Mouse (Mus musculus): ENCODE data around the gene Plpp3. TPM values are rescaled to one million over a fixed set of nuclear protein-coding genes. Genes with fewer than 3 reads are reported as not detected.

Gene Plpp3
- total RNA-seq, 2 experiments from 2014 or later = 78.5 to 81.2 TPM

DNA sequence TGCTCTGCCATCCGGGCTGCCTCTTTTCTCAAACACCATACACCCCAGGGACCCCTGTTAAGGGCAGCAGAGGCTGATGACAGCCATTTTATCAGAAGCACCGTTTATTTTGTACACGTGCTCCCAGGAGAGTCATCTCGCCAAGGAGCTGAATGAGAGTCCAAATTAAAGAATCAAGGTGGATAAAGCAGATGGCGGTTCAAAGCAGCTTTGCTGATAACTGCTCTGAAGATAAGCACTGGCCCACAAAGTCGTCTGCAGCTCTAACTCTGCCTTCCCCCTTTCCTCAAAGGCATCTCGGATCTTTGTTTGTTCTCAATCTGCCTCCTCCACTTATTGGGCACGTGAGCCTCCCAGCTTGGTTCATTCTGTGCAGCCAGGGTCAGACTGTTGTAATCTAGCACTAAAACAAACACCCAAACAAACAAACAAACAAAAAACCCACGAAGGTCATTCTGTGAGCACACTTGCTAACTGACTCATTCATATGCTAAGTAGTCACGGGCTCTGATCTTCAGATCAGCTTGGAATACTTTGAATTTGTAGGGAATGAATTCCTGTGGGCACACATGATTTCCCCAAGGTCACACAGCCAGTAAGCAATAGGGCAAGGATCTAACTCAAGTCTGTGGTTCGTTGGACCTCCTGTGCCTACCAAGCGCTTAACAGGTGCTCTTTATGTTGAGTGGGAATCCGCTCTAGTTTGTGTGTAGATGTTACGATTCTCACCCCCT, 119.1 kb downstream of the Plpp3 start:
- intact Hi-C loops (cut with DNase I) = no loop called here
- DNase-seq = no peak

DNA sequence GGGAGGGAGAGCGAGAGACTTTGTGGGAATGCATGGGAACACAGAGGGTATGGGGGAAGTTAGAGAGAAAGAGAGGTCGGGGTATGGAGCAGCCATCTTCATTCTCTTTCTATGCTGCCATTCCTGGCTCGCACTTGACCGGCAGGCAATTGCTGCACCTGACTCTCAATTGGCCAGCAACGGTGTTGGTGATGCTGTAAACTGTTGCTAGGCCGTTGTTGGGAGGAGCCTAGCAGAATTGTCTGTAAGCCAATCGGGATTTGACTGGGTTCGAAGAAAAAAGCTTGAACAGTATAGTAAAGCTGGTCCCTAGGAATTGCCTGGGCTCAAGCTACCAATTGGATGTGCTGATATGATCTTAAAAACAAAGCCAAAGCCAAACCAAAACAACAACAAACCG, 121.0 kb downstream of the Plpp3 start:
- intact Hi-C loops (cut with DNase I) = no loop called here
- DNase-seq = no peak

DNA sequence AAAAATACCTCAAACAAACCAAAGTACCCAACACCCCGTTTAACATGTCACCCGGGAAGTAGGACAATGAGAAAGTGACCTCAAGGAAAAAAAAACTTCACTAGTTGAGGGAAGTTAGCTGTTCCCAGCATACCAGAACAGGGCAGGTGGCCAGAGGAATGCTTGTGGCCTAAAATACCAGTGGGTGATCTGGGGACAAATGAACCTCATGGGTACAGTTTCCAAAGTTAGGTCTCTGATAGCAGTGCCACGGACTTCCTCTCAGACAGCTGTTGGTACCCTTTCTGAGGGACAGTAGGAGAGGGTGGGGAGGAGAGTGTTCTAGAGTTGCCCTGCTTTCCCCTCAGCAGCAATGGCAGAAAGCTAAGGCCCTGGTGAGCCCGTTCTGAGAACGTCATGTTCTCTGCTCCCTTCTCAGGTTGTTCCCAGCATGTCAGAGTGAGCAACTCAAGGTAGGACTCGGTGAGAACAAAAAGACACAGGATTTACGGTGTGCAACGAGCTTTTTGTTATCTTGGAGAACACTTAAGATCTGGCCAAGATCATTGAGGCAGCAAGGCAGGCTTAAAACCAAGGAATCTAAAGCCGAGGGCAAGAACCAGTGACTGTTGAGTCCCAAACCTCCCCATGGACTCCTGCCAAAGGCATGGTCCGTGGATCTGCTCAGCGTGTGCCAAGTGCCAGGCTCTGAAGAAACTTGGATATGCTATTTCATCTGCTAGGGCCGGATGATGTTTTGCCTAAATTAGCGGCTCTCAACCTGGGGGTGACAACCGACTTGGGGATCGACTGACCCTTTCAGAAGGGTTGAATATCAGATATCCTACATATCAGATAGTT, 121.6 kb downstream of the Plpp3 start:
- intact Hi-C loops (cut with DNase I) = no loop called here
- DNase-seq = peak; percentile 65 to 83

DNA sequence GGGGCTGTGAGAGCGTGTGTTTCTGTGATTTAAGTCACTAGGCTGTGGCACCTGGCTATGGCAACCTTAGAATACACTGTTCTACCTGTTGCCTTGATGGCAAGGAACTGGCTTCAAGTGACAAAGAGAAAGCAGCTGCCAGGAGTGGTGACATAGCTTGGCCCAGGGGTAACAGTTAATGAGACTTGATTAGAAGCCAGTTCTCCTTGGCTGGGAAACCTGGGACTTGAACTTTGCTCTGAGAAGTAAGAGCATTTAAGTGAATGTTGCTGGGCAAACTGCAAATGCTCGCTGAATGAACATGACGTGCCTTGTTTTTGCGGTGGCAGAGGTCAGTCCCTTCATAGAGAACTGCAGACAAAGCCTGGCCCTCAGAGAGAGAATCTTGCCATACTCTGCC, 122.7 kb downstream of the Plpp3 start:
- DNase-seq = peak in 1 of 2 experiments; percentile 43
- intact Hi-C loops (cut with DNase I) = loop anchor here (5.0 kb wide), 1 partner anchor 82 kb away; no protein-coding TSS in a partner anchor

DNA sequence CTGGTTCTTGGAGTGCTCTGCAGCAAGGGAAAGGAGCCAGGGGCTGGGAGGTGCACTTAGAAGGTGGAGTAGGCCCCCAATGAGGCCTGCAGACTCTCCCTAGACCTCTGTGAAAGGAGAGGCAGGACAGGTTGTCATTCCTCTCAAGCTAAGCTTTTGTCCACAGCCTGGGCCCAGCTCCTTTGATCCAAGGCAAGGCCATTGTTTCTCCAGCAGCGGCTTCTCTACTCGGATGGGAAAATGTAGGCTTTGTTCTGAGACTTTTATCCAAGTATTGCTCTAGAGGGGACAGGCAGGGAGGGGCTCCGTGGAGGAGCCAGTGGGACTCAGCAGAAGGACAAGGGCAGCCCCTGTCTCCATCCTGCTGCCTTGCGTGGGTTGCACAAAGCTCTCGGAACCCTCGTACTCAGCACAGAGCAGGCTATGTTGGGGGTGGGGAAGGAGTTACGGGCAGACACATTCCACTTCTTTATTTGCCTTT, 124.6 kb downstream of the Plpp3 start:
- intact Hi-C loops (cut with DNase I) = loop anchor here (5.0 kb wide), 1 partner anchor 81 kb away; no protein-coding TSS in a partner anchor
- DNase-seq = no peak

Other genes with a start within 250 kb of the Plpp3 start
- gene Fyb2, start 243.9 kb upstream of the Plpp3 start, total RNA-seq (2021) = not detected
- 10 to 100 TPM; 66.3 to 68.0 TPM for gene Prkaa2, start 47.5 kb upstream of the Plpp3 start, total RNA-seq (2021)